Mouse (Mus musculus): ENCODE data around the gene Dthd1.

The Dthd1 gene

GRCm38 (mm10) chr5:62858282-62858681 is 44.7 kb downstream of the Dthd1 start:
- no peak for DNase-seq (ENCODE audit: extremely low read depth, insufficient read length, low spot score)

GRCm38 (mm10) chr5:62864348-62864747 is 50.7 kb downstream of the Dthd1 start:
- no peak for DNase-seq (ENCODE audit: extremely low read depth, insufficient read length, low spot score)

GRCm38 (mm10) chr5:62867003-62867402 is 53.4 kb downstream of the Dthd1 start:
- DNase-seq (ENCODE audit: extremely low read depth, insufficient read length, low spot score) = no peak

GRCm38 (mm10) chr5:62879530-62879929 is 65.9 kb downstream of the Dthd1 start:
- no peak for DNase-seq (ENCODE audit: extremely low read depth, insufficient read length, low spot score)

- DNase-seq (ENCODE audit: extremely low read depth, insufficient read length, low spot score) = no peak
Observed at GRCm38 (mm10) chr5:62895326-62895725, 81.7 kb downstream of the Dthd1 start.

- DNase-seq (ENCODE audit: extremely low read depth, insufficient read length, low spot score) = no peak
Observed at GRCm38 (mm10) chr5:62906954-62907353, 93.3 kb downstream of the Dthd1 start.

- DNase-seq (ENCODE audit: extremely low read depth, insufficient read length, low spot score) = no peak
Observed at GRCm38 (mm10) chr5:62909074-62909473, 95.5 kb downstream of the Dthd1 start.

- DNase-seq (ENCODE audit: extremely low read depth, insufficient read length, low spot score) = no peak
Observed at GRCm38 (mm10) chr5:62924616-62925015, 111.0 kb downstream of the Dthd1 start.
